ENCODE assay signal across 8 mouse cellular contexts in the genomic region with DNA sequence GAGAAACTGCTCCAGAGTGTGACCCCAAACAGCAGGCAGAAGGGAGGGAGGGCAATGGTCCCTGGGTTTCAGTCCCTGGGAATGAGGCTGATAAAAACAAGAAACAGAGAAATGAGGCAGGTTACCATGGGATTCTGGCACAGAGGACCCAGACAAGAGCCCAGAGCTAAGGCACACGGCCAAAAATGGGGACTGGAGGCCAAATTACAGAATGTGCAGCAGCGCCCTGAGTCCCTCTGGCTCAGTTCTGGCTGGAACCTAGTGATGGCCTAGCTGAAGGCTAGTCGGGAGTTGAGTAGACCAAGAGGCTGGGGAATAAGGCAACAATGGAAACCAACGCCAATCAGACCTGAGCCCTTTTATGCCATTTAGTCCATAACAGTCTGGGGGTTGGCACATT. TPM values are rescaled to one million over a fixed set of nuclear protein-coding genes. Genes with fewer than 3 reads are reported as not detected.
A peak's percentile ranks its signal among the peaks of the same experiment; 100 is the strongest.
DNase-seq lines count a peak whose midpoint lies in the region; ATAC-seq and TF ChIP-seq lines count a peak whose summit lies in the region.

No protein-coding gene starts in this region.

- H3K27me3 ChIP-seq in hindbrain, embryonic 13.5 days: no peaks in the 10 kb centered on the region
- H3K27me3 ChIP-seq in hindbrain, embryonic 12.5 days: no peaks in the 10 kb centered on the region
- no peaks in the 10 kb centered on the region for H3K27me3 ChIP-seq in hindbrain, embryonic 16.5 days (replicated peaks; ENCODE audit: control insufficient read depth, insufficient read depth, low read length)
- H3K27me3 ChIP-seq in lung, embryonic 15.5 days: no peaks in the 10 kb centered on the region
- no peaks in the 10 kb centered on the region for H3K27me3 ChIP-seq in testis, adult 2 months (ENCODE audit: control insufficient read depth, insufficient read depth, low read length)

- WGBS in hindbrain, embryonic 13.5 days: 70% methylated on average over 4 of the region's 4 CpGs
- WGBS in hindbrain, embryonic 12.5 days: 88% methylated on average over 4 of the region's 4 CpGs
- 46% methylated on average over 4 of the region's 4 CpGs for WGBS in hindbrain, embryonic 16.5 days
- 48% methylated on average over 4 of the region's 4 CpGs for WGBS in lung, embryonic 15.5 days

- H3K4me1 ChIP-seq in hindbrain, embryonic 13.5 days (replicated peaks): peaks cover 28% of the 10 kb centered on the region
- H3K4me1 ChIP-seq in hindbrain, embryonic 12.5 days: peaks cover 9% of the 10 kb centered on the region
- H3K4me1 ChIP-seq in hindbrain, embryonic 16.5 days (ENCODE audit: control insufficient read depth, insufficient read depth, low read depth, low read length): peaks cover 19% of the 10 kb centered on the region
- H3K4me1 ChIP-seq in lung, embryonic 15.5 days: peaks cover 52% of the 10 kb centered on the region
- peaks cover 2% of the 10 kb centered on the region for H3K4me1 ChIP-seq in testis, adult 2 months (ENCODE audit: control insufficient read depth, insufficient read depth, low read length)

- no peak overlapping the region for H3K4me3 ChIP-seq in hindbrain, embryonic 13.5 days
- no peak overlapping the region for H3K4me3 ChIP-seq in hindbrain, embryonic 12.5 days
- no peak overlapping the region for H3K4me3 ChIP-seq in hindbrain, embryonic 16.5 days (ENCODE audit: low read length)
- H3K4me3 ChIP-seq in lung, embryonic 15.5 days: no peak overlapping the region
- no peak overlapping the region for H3K4me3 ChIP-seq in testis, adult 2 months (ENCODE audit: control insufficient read depth, low read depth, low read length)

- TF ChIP-seq CTCF in testis, adult 2 months (IDR thresholded peaks at IDR 0.05; ENCODE audit: control insufficient read depth, insufficient read depth, insufficient replicate concordance, low read depth, low read length): no peak

- peak; percentile 83 for ATAC-seq in hindbrain, embryonic 13.5 days (ENCODE audit: low FRiP score)
- ATAC-seq in hindbrain, embryonic 12.5 days (ENCODE audit: low FRiP score): no peak
- ATAC-seq in hindbrain, embryonic 16.5 days: peak; percentile 92
- ATAC-seq in lung, embryonic 15.5 days (ENCODE audit: borderline replicate concordance, extremely low read depth, low FRiP score, low TSS enrichment): peak; percentile 25; the same call in 1 of the 2 replicates

- TF ChIP-seq POLR2A in testis, adult 2 months (IDR thresholded peaks at IDR 0.05; ENCODE audit: control insufficient read depth, low read depth, low read length): no peak

- no peaks in the 10 kb centered on the region for H3K9me3 ChIP-seq in hindbrain, embryonic 13.5 days
- H3K9me3 ChIP-seq in hindbrain, embryonic 12.5 days (replicated peaks): no peaks in the 10 kb centered on the region
- H3K9me3 ChIP-seq in hindbrain, embryonic 16.5 days (ENCODE audit: control insufficient read depth, low read length): no peaks in the 10 kb centered on the region
- H3K9me3 ChIP-seq in lung, embryonic 15.5 days: no peaks in the 10 kb centered on the region

- H3K4me2 ChIP-seq in hindbrain, embryonic 13.5 days: no peak overlapping the region
- H3K4me2 ChIP-seq in hindbrain, embryonic 12.5 days (replicated peaks): no peak overlapping the region
- H3K4me2 ChIP-seq in hindbrain, embryonic 16.5 days (ENCODE audit: low read length): no peak overlapping the region
- no peak overlapping the region for H3K4me2 ChIP-seq in lung, embryonic 15.5 days

- H3K36me3 ChIP-seq in hindbrain, embryonic 13.5 days: no peaks in the 10 kb centered on the region; the same call in 1 of the 2 replicates
- no peaks in the 10 kb centered on the region for H3K36me3 ChIP-seq in hindbrain, embryonic 12.5 days
- no peaks in the 10 kb centered on the region for H3K36me3 ChIP-seq in hindbrain, embryonic 16.5 days (ENCODE audit: control insufficient read depth, insufficient read depth, low read length)
- no peaks in the 10 kb centered on the region for H3K36me3 ChIP-seq in lung, embryonic 15.5 days
- H3K36me3 ChIP-seq in testis, adult 2 months (ENCODE audit: control insufficient read depth, insufficient read depth, low read length): no peaks in the 10 kb centered on the region

- no peak overlapping the region for H3K9ac ChIP-seq in hindbrain, embryonic 13.5 days
- H3K9ac ChIP-seq in hindbrain, embryonic 12.5 days: no peak overlapping the region
- no peak overlapping the region for H3K9ac ChIP-seq in hindbrain, embryonic 16.5 days (ENCODE audit: low read depth, low read length)
- no peak overlapping the region for H3K9ac ChIP-seq in lung, embryonic 15.5 days

- peak overlapping the region; percentile 79 for H3K27ac ChIP-seq in hindbrain, embryonic 13.5 days
- no peak overlapping the region for H3K27ac ChIP-seq in hindbrain, embryonic 12.5 days
- peak overlapping the region; percentile 48 for H3K27ac ChIP-seq in hindbrain, embryonic 16.5 days (ENCODE audit: low read depth, low read length)
- peak overlapping the region; percentile 38 for H3K27ac ChIP-seq in lung, embryonic 15.5 days
- H3K27ac ChIP-seq in testis, adult 2 months (ENCODE audit: control insufficient read depth, insufficient read depth, low read depth, low read length): peak overlapping the region; percentile 46

- peak; percentile 87 for DNase-seq in adrenal gland, postnatal 10 days
- DNase-seq in frontal cortex, postnatal 10 days (ENCODE audit: low spot score in 2 of 2): peak; percentile 67 to 74
- no peak for DNase-seq in thymus, adult 18-20 months

RNA-seq across cellular contexts. Expression of a gene that starts 28.1 kb away (rescaled TPM):
- 14.3 and 16.5 TPM in 2 replicates for polyA plus RNA-seq in hindbrain, embryonic 13.5 days (2015; fragmentation: Nextera tagmentation; extraction: Ambion mirVana)
- 13.8 and 15.3 TPM in 2 replicates for polyA plus RNA-seq in hindbrain, embryonic 12.5 days (2016; fragmentation: Nextera tagmentation; extraction: Ambion mirVana)
- total RNA-seq in adrenal gland, postnatal 10 days (2021): 10 to 100 TPM; 19.0 to 26.8 TPM
- 14.2 and 16.1 TPM in 2 replicates for polyA plus RNA-seq in hindbrain, embryonic 16.5 days (2015; fragmentation: Nextera tagmentation; extraction: Ambion mirVana)
- 22.7 and 26.1 TPM in 2 replicates for polyA plus RNA-seq in lung, embryonic 15.5 days (2015; fragmentation: Nextera tagmentation; extraction: Ambion mirVana)
- polyA plus RNA-seq in testis, adult 2 months (2012; rRNA removed): 7.7 and 8.8 TPM in 2 replicates

Comparison
In these comparisons a context has a peak if more than half of its experiments do, and no peak if none do; other contexts are left out.
1. DNase-seq: peak in adrenal gland, postnatal 10 days (single experiment) and frontal cortex, postnatal 10 days (2 of 2); none in thymus, adult 18-20 months (0 of 2).